In the genomic region with DNA sequence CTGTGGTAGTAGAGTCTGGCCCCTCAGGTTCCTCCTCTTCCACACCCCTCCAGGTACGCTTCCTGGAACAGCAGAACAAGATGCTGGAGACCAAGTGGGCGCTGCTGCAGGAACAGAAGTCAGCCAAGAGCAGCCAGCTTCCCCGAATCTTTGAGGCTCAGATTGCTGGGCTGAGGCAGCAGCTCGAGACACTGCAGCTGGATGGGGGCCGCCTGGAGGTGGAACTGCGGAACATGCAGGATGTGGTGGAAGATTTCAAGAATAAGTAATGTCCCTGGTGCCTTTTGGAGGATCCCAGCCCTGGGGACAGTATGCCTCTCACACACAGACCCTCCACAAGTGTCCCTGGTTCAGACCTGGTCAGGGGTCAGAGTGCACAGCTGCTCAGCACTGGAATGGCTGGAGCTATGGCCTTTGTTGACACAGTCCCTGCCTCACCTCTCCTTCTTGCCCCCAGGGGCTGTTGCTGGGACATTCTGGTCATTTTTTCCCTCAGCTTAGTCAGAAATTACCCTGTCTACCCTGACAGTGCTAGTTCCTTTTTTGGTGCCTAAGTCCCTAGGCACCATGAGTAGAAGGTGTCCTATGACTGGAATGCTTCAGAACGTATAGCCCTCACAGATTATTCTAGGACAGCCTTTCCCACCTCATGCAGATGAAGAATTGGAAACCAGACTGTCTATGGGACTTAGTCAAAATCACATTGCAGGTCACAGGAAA, we compare ENCODE assay signal across 18 mouse cellular contexts. TPM values are rescaled to one million over a fixed set of nuclear protein-coding genes. Genes with fewer than 3 reads are reported as not detected.
DNase-seq lines count a peak whose midpoint lies in the region; ATAC-seq and TF ChIP-seq lines count a peak whose summit lies in the region.
"Had no signal": no experiment of that assay in that cellular context is flagged by ENCODE, and none has a peak within 500 bp of the region (broad histone marks: within the 10 kb centered on the region; RNA-seq: fewer than 3 reads in every experiment).

No protein-coding gene starts in this region.

- ATAC-seq in hindbrain, embryonic 11.5 days (ENCODE audit: low FRiP score), result no peak
- ATAC-seq in midbrain, embryonic 14.5 days (ENCODE audit: low FRiP score, low TSS enrichment), result no peak
- ATAC-seq in intestine, embryonic 16.5 days, result no peak
- no peak for ATAC-seq in stomach, embryonic 15.5 days (ENCODE audit: insufficient read depth, low FRiP score, low read depth)
- ATAC-seq: CD4-positive, CD25-positive, alpha-beta regulatory T cell, adult 4 months; forebrain, embryonic 13.5 days had no signal

- intact Hi-C loops in heart, adult 2 months (cut with DNase I), result no loop called here

- no peak for TF ChIP-seq POLR2A in heart, adult 2 months (IDR thresholded peaks at IDR 0.05; ENCODE audit: insufficient read depth, low read depth, low read length)

- no peak overlapping the region for H3K9ac ChIP-seq in hindbrain, embryonic 11.5 days (ENCODE audit: low read depth, low read length)
- H3K9ac ChIP-seq in midbrain, embryonic 14.5 days (replicated peaks; ENCODE audit: low read length), result no peak overlapping the region
- H3K9ac ChIP-seq in intestine, embryonic 16.5 days (ENCODE audit: low read depth, low read length), result no peak overlapping the region
- H3K9ac ChIP-seq in stomach, embryonic 15.5 days, result no peak overlapping the region
- no peak overlapping the region for H3K9ac ChIP-seq in heart, adult 2 months (ENCODE audit: low read depth, low read length)
- H3K9ac ChIP-seq: forebrain, embryonic 13.5 days; hindbrain, embryonic 14.5 days; neural tube, embryonic 13.5 days had no signal

- H3K4me2 ChIP-seq in hindbrain, embryonic 11.5 days (replicated peaks; ENCODE audit: low read depth, low read length), result no peak overlapping the region
- no peak overlapping the region for H3K4me2 ChIP-seq in midbrain, embryonic 14.5 days (ENCODE audit: low read length)
- peak overlapping the region; percentile 60 for H3K4me2 ChIP-seq in intestine, embryonic 16.5 days (ENCODE audit: low read depth, low read length)
- H3K4me2 ChIP-seq in stomach, embryonic 15.5 days, result peak overlapping the region; percentile 48
- H3K4me2 ChIP-seq: forebrain, embryonic 13.5 days; hindbrain, embryonic 14.5 days; midbrain, embryonic 11.5 days; neural tube, embryonic 13.5 days had no signal

- DNase-seq in hindbrain, embryonic 10.5 days (ENCODE audit: low spot score), result peak; percentile 25
- no peak for DNase-seq in hindbrain, embryonic 11.5 days (ENCODE audit: low spot score)
- no peak for DNase-seq in midbrain, embryonic 10.5 days (ENCODE audit: low spot score)
- DNase-seq in midbrain, embryonic 14.5 days, result no peak
- no peak for DNase-seq in heart, adult 2 months
- DNase-seq in heart, adult 18-20 months, result no peak
- DNase-seq: adrenal gland, postnatal 25 days; cerebellum, adult 11 months; thymus, adult 2 months had no signal

- peaks cover 37% of the 10 kb centered on the region for H3K4me1 ChIP-seq in hindbrain, embryonic 10.5 days (replicated peaks)
- H3K4me1 ChIP-seq in hindbrain, embryonic 11.5 days (replicated peaks; ENCODE audit: control insufficient read depth, insufficient read depth, low read length), result no peaks in the 10 kb centered on the region
- peaks cover 16% of the 10 kb centered on the region for H3K4me1 ChIP-seq in midbrain, embryonic 10.5 days
- no peaks in the 10 kb centered on the region for H3K4me1 ChIP-seq in midbrain, embryonic 14.5 days (ENCODE audit: control insufficient read depth, insufficient read depth, low read length)
- peaks cover 25% of the 10 kb centered on the region for H3K4me1 ChIP-seq in intestine, embryonic 16.5 days (ENCODE audit: control insufficient read depth, insufficient read depth, low read length)
- H3K4me1 ChIP-seq in stomach, embryonic 15.5 days, result no peaks in the 10 kb centered on the region; the same call in 1 of the 2 replicates
- no peaks in the 10 kb centered on the region for H3K4me1 ChIP-seq in heart, adult 2 months (ENCODE audit: control insufficient read depth, insufficient read depth, low read length)
- H3K4me1 ChIP-seq: forebrain, embryonic 13.5 days; neural tube, embryonic 13.5 days had no signal

- H3K27me3 ChIP-seq in hindbrain, embryonic 10.5 days (ENCODE audit: insufficient read depth, poor library complexity, severe bottlenecking), result peaks cover 39% of the 10 kb centered on the region
- H3K27me3 ChIP-seq in hindbrain, embryonic 11.5 days (ENCODE audit: control insufficient read depth, insufficient read depth, low read length), result peaks cover 12% of the 10 kb centered on the region
- peaks cover 45% of the 10 kb centered on the region for H3K27me3 ChIP-seq in midbrain, embryonic 10.5 days (ENCODE audit: low read depth, poor library complexity, severe bottlenecking)
- peaks cover 9% of the 10 kb centered on the region for H3K27me3 ChIP-seq in midbrain, embryonic 14.5 days (ENCODE audit: control insufficient read depth, insufficient read depth, low read length)
- no peaks in the 10 kb centered on the region for H3K27me3 ChIP-seq in intestine, embryonic 16.5 days (replicated peaks; ENCODE audit: control insufficient read depth, insufficient read depth, low read length)
- no peaks in the 10 kb centered on the region for H3K27me3 ChIP-seq in stomach, embryonic 15.5 days (replicated peaks)
- H3K27me3 ChIP-seq in heart, adult 2 months (ENCODE audit: control insufficient read depth, insufficient read depth, low read length), result peaks cover 3% of the 10 kb centered on the region; the same call in 1 of the 2 replicates

- H3K27ac ChIP-seq in hindbrain, embryonic 10.5 days, result no peak overlapping the region
- H3K27ac ChIP-seq in hindbrain, embryonic 11.5 days (ENCODE audit: low read depth, low read length), result no peak overlapping the region
- 0 out of 2 replicates have a peak overlapping the region, but pooled peaks have one; percentile 9 for H3K27ac ChIP-seq in midbrain, embryonic 10.5 days (replicated peaks)
- H3K27ac ChIP-seq in midbrain, embryonic 14.5 days (replicated peaks; ENCODE audit: low read depth, low read length), result no peak overlapping the region
- H3K27ac ChIP-seq in intestine, embryonic 16.5 days (ENCODE audit: low read length), result no peak overlapping the region
- peak overlapping the region; percentile 67 for H3K27ac ChIP-seq in stomach, embryonic 15.5 days
- no peak overlapping the region for H3K27ac ChIP-seq in heart, adult 2 months
- H3K27ac ChIP-seq: forebrain, embryonic 13.5 days; hindbrain, embryonic 14.5 days; neural tube, embryonic 13.5 days had no signal

- no peaks in the 10 kb centered on the region for H3K9me3 ChIP-seq in hindbrain, embryonic 10.5 days
- no peaks in the 10 kb centered on the region for H3K9me3 ChIP-seq in hindbrain, embryonic 11.5 days (ENCODE audit: control insufficient read depth, low read length)
- no peaks in the 10 kb centered on the region for H3K9me3 ChIP-seq in midbrain, embryonic 10.5 days (replicated peaks)
- no peaks in the 10 kb centered on the region for H3K9me3 ChIP-seq in midbrain, embryonic 14.5 days (ENCODE audit: control insufficient read depth, low read length)
- H3K9me3 ChIP-seq in intestine, embryonic 16.5 days (ENCODE audit: control insufficient read depth, low read length), result no peaks in the 10 kb centered on the region
- H3K9me3 ChIP-seq in stomach, embryonic 15.5 days, result no peaks in the 10 kb centered on the region
- H3K9me3 ChIP-seq: forebrain, embryonic 13.5 days; neural tube, embryonic 13.5 days had no signal

- H3K36me3 ChIP-seq in hindbrain, embryonic 10.5 days, result no peaks in the 10 kb centered on the region
- no peaks in the 10 kb centered on the region for H3K36me3 ChIP-seq in hindbrain, embryonic 11.5 days (ENCODE audit: control insufficient read depth, insufficient read depth, low read length)
- H3K36me3 ChIP-seq in midbrain, embryonic 10.5 days, result no peaks in the 10 kb centered on the region
- H3K36me3 ChIP-seq in midbrain, embryonic 14.5 days (ENCODE audit: control insufficient read depth, insufficient read depth, low read length), result no peaks in the 10 kb centered on the region
- H3K36me3 ChIP-seq in intestine, embryonic 16.5 days (ENCODE audit: control insufficient read depth, insufficient read depth, low read length), result no peaks in the 10 kb centered on the region
- H3K36me3 ChIP-seq in stomach, embryonic 15.5 days, result no peaks in the 10 kb centered on the region
- no peaks in the 10 kb centered on the region for H3K36me3 ChIP-seq in heart, adult 2 months (ENCODE audit: control insufficient read depth, insufficient read depth, low read length)
- H3K36me3 ChIP-seq: neural tube, embryonic 13.5 days had no signal

- no peak overlapping the region for H3K4me3 ChIP-seq in hindbrain, embryonic 10.5 days
- H3K4me3 ChIP-seq in hindbrain, embryonic 11.5 days (ENCODE audit: low read depth, low read length), result no peak overlapping the region
- no peak overlapping the region for H3K4me3 ChIP-seq in midbrain, embryonic 10.5 days
- no peak overlapping the region for H3K4me3 ChIP-seq in midbrain, embryonic 14.5 days (replicated peaks; ENCODE audit: low read depth, low read length)
- H3K4me3 ChIP-seq in intestine, embryonic 16.5 days (ENCODE audit: low read length), result peak overlapping the region; percentile 54
- H3K4me3 ChIP-seq in stomach, embryonic 15.5 days (replicated peaks), result no peak overlapping the region
- no peak overlapping the region for H3K4me3 ChIP-seq in heart, adult 2 months
- H3K4me3 ChIP-seq: forebrain, embryonic 13.5 days; neural tube, embryonic 13.5 days had no signal

- no peak for TF ChIP-seq CTCF in heart, adult 2 months (IDR thresholded peaks at IDR 0.05)

- TF ChIP-seq EP300 in heart, adult 2 months (IDR thresholded peaks at IDR 0.05; ENCODE audit: insufficient read depth, low read depth, low read length), result no peak

- 50% methylated on average over 7 of the region's 7 CpGs for WGBS in hindbrain, embryonic 10.5 days
- WGBS in hindbrain, embryonic 11.5 days, result 53% methylated on average over 7 of the region's 7 CpGs
- 60% methylated on average over 7 of the region's 7 CpGs for WGBS in midbrain, embryonic 10.5 days
- 57% methylated on average over 7 of the region's 7 CpGs for whole genome bisulfite sequencing in midbrain, embryonic 14.5 days
- 48% methylated on average over 7 of the region's 7 CpGs for WGBS in intestine, embryonic 16.5 days
- 40% methylated on average over 7 of the region's 7 CpGs for WGBS in stomach, embryonic 15.5 days
- WGBS in heart, adult 2 months, result 56% methylated on average over 7 of the region's 7 CpGs

- H3K79me2 ChIP-seq in heart, adult 2 months (replicated peaks; ENCODE audit: control insufficient read depth, insufficient read depth, low read length), result no peaks in the 10 kb centered on the region

RNA-seq across cellular contexts. Expression of a gene that starts 3.2 kb away (rescaled TPM):
- polyA plus RNA-seq in hindbrain, embryonic 10.5 days (2016; fragmentation: Nextera tagmentation; extraction: Ambion mirVana), result 17.5 and 19.9 TPM in 2 replicates
- 9.0 and 12.0 TPM in 2 replicates for polyA plus RNA-seq in hindbrain, embryonic 11.5 days (2014; fragmentation: Nextera tagmentation; extraction: Ambion mirVana)
- 9.7 and 11.4 TPM in 2 replicates for polyA plus RNA-seq in midbrain, embryonic 10.5 days (2016; fragmentation: Nextera tagmentation; extraction: Ambion mirVana)
- 0.12 and 0.24 TPM in 2 replicates for polyA plus RNA-seq in midbrain, embryonic 14.5 days (2014; fragmentation: Nextera tagmentation; extraction: Ambion mirVana)
- polyA plus RNA-seq in intestine, embryonic 16.5 days (2015; fragmentation: Nextera tagmentation; extraction: Ambion mirVana), result 156 and 160 TPM in 2 replicates
- polyA plus RNA-seq in stomach, embryonic 15.5 days (2015; fragmentation: Nextera tagmentation; extraction: Ambion mirVana), result 172 and 231 TPM in 2 replicates
- total RNA-seq in heart, adult 2 months (2021), result 1 to 10 TPM; 2.5 to 3.1 TPM
- 2.6 and 3.3 TPM in 2 replicates for polyA plus RNA-seq in heart, adult 2 months (2012; rRNA removed)
- 1 to 10 TPM; 1.9 to 4.1 TPM for total RNA-seq in heart, adult 18-20 months (2021)

RNA-seq across cellular contexts. Expression of a gene that starts 24.5 kb away (rescaled TPM):
- 0.10 TPM in 1 of 2 replicates, not detected in the other for polyA plus RNA-seq in hindbrain, embryonic 10.5 days (2016; fragmentation: Nextera tagmentation; extraction: Ambion mirVana)
- polyA plus RNA-seq in hindbrain, embryonic 11.5 days (2014; fragmentation: Nextera tagmentation; extraction: Ambion mirVana), result 0.08 TPM in 1 of 2 replicates, not detected in the other
- polyA plus RNA-seq in midbrain, embryonic 10.5 days (2016; fragmentation: Nextera tagmentation; extraction: Ambion mirVana), result 0.05 TPM in 1 of 2 replicates, not detected in the other
- 0.09 and 0.26 TPM in 2 replicates for polyA plus RNA-seq in midbrain, embryonic 14.5 days (2014; fragmentation: Nextera tagmentation; extraction: Ambion mirVana)
- 0.38 and 0.48 TPM in 2 replicates for polyA plus RNA-seq in intestine, embryonic 16.5 days (2015; fragmentation: Nextera tagmentation; extraction: Ambion mirVana)
- polyA plus RNA-seq in stomach, embryonic 15.5 days (2015; fragmentation: Nextera tagmentation; extraction: Ambion mirVana), result 0.24 and 0.40 TPM in 2 replicates
- total RNA-seq in heart, adult 2 months (2021), result not detected
- polyA plus RNA-seq in heart, adult 2 months (2012; rRNA removed), result not detected in 2 replicates
- total RNA-seq in heart, adult 18-20 months (2021), result not detected
- total RNA-seq: adrenal gland, postnatal 25 days; liver, adult 2 months had no signal
- polyA plus RNA-seq: forebrain, embryonic 13.5 days; liver, adult 2 months had no signal

RNA-seq across cellular contexts. Expression of a gene that starts 33.5 kb away (rescaled TPM):
- not detected in 2 replicates for polyA plus RNA-seq in hindbrain, embryonic 10.5 days (2016; fragmentation: Nextera tagmentation; extraction: Ambion mirVana)
- polyA plus RNA-seq in hindbrain, embryonic 11.5 days (2014; fragmentation: Nextera tagmentation; extraction: Ambion mirVana), result not detected in 2 replicates
- not detected in 2 replicates for polyA plus RNA-seq in midbrain, embryonic 10.5 days (2016; fragmentation: Nextera tagmentation; extraction: Ambion mirVana)
- not detected in 2 replicates for polyA plus RNA-seq in midbrain, embryonic 14.5 days (2014; fragmentation: Nextera tagmentation; extraction: Ambion mirVana)
- polyA plus RNA-seq in intestine, embryonic 16.5 days (2015; fragmentation: Nextera tagmentation; extraction: Ambion mirVana), result 0.20 TPM in 1 of 2 replicates, not detected in the other
- polyA plus RNA-seq in stomach, embryonic 15.5 days (2015; fragmentation: Nextera tagmentation; extraction: Ambion mirVana), result 0.14 TPM in 1 of 2 replicates, not detected in the other
- not detected for total RNA-seq in heart, adult 2 months (2021)
- polyA plus RNA-seq in heart, adult 2 months (2012; rRNA removed), result not detected in 2 replicates
- total RNA-seq in heart, adult 18-20 months (2021), result not detected
- total RNA-seq: adrenal gland, postnatal 25 days; liver, adult 2 months had no signal
- polyA plus RNA-seq: CD4-positive, CD25-positive, alpha-beta regulatory T cell, adult 4 months; embryonic facial prominence, embryonic 11.5 days; forebrain, embryonic 13.5 days; hindbrain, embryonic 14.5 days; liver, adult 2 months; midbrain, embryonic 11.5 days; neural tube, embryonic 13.5 days; thymus, adult 2 months had no signal

RNA-seq across cellular contexts. Expression of a gene that starts 44.1 kb away (rescaled TPM):
- polyA plus RNA-seq in hindbrain, embryonic 10.5 days (2016; fragmentation: Nextera tagmentation; extraction: Ambion mirVana), result 0.16 TPM in 1 of 2 replicates, not detected in the other
- polyA plus RNA-seq in hindbrain, embryonic 11.5 days (2014; fragmentation: Nextera tagmentation; extraction: Ambion mirVana), result 0.09 TPM in 1 of 2 replicates, not detected in the other
- 0.06 TPM in 1 of 2 replicates, not detected in the other for polyA plus RNA-seq in midbrain, embryonic 10.5 days (2016; fragmentation: Nextera tagmentation; extraction: Ambion mirVana)
- not detected in 2 replicates for polyA plus RNA-seq in midbrain, embryonic 14.5 days (2014; fragmentation: Nextera tagmentation; extraction: Ambion mirVana)
- polyA plus RNA-seq in intestine, embryonic 16.5 days (2015; fragmentation: Nextera tagmentation; extraction: Ambion mirVana), result 1.1 and 1.2 TPM in 2 replicates
- 7.7 and 12.7 TPM in 2 replicates for polyA plus RNA-seq in stomach, embryonic 15.5 days (2015; fragmentation: Nextera tagmentation; extraction: Ambion mirVana)
- 1 to 10 TPM; 2.2 to 2.8 TPM for total RNA-seq in heart, adult 2 months (2021)
- polyA plus RNA-seq in heart, adult 2 months (2012; rRNA removed), result 2.0 and 3.2 TPM in 2 replicates
- 1 to 10 TPM; 2.0 to 3.2 TPM for total RNA-seq in heart, adult 18-20 months (2021)
- polyA plus RNA-seq: embryonic facial prominence, embryonic 11.5 days; midbrain, embryonic 11.5 days had no signal

RNA-seq across cellular contexts. Expression of a gene that starts 49.5 kb away (rescaled TPM):
- not detected in 2 replicates for polyA plus RNA-seq in hindbrain, embryonic 10.5 days (2016; fragmentation: Nextera tagmentation; extraction: Ambion mirVana)
- not detected in 2 replicates for polyA plus RNA-seq in hindbrain, embryonic 11.5 days (2014; fragmentation: Nextera tagmentation; extraction: Ambion mirVana)
- not detected in 2 replicates for polyA plus RNA-seq in midbrain, embryonic 10.5 days (2016; fragmentation: Nextera tagmentation; extraction: Ambion mirVana)
- not detected in 2 replicates for polyA plus RNA-seq in midbrain, embryonic 14.5 days (2014; fragmentation: Nextera tagmentation; extraction: Ambion mirVana)
- polyA plus RNA-seq in intestine, embryonic 16.5 days (2015; fragmentation: Nextera tagmentation; extraction: Ambion mirVana), result not detected in 2 replicates
- not detected in 2 replicates for polyA plus RNA-seq in stomach, embryonic 15.5 days (2015; fragmentation: Nextera tagmentation; extraction: Ambion mirVana)
- not detected for total RNA-seq in heart, adult 2 months (2021)
- polyA plus RNA-seq in heart, adult 2 months (2012; rRNA removed), result not detected in 2 replicates
- total RNA-seq in heart, adult 18-20 months (2021), result not detected
- total RNA-seq: adrenal gland, postnatal 25 days; liver, adult 2 months had no signal
- polyA plus RNA-seq: CD4-positive, CD25-positive, alpha-beta regulatory T cell, adult 4 months; embryonic facial prominence, embryonic 11.5 days; forebrain, embryonic 13.5 days; hindbrain, embryonic 14.5 days; liver, adult 2 months; midbrain, embryonic 11.5 days; neural tube, embryonic 13.5 days had no signal

Comparison
In these comparisons a context has a peak if more than half of its experiments do, and no peak if none do; other contexts are left out.
1. H3K27ac ChIP-seq: peak in midbrain, embryonic 10.5 days (single experiment) and stomach, embryonic 15.5 days (single experiment); none in hindbrain, embryonic 10.5 days (single experiment), hindbrain, embryonic 11.5 days (single experiment), midbrain, embryonic 14.5 days (single experiment), intestine, embryonic 16.5 days (single experiment) and heart, adult 2 months (single experiment).
2. H3K4me2 ChIP-seq: peak in intestine, embryonic 16.5 days (single experiment) and stomach, embryonic 15.5 days (single experiment); none in hindbrain, embryonic 11.5 days (single experiment) and midbrain, embryonic 14.5 days (single experiment).